Mouse (Mus musculus) liver, postnatal 0 days (tissue): ENCODE data around the gene Rgcc. TPM values are rescaled to one million over a fixed set of nuclear protein-coding genes. Genes with fewer than 3 reads are reported as not detected.
A peak's percentile ranks its signal among the peaks of the same experiment; 100 is the strongest.

Source experiments
- ATAC-seq: fragments of 200-750 bp; cut with Nextera tagmentation; 2 replicates; pipeline ENCODE4 v1.8.0; 2017; ENCODE audit warnings: mild to moderate bottlenecking, moderate library complexity
- DNase-seq: peaks from one replicate; pipeline ENCODE4 v3.0.0-alpha.2; 2016
- H3K27ac ChIP-seq: fragments of 300-500 bp; sonication (generic); 2 replicates; pipeline ENCODE4 v1.5.1; 2014; ENCODE audit warnings: antibody characterized with exemption, moderate library complexity, mild to moderate bottlenecking, low read depth
- H3K27me3 ChIP-seq: fragments of 300-500 bp; sonication (generic); 2 replicates; pipeline ENCODE4 v1.6.1; 2014; ENCODE audit warnings: low read length, control low read depth, mixed read lengths; ENCODE audit not compliant: insufficient read depth
- H3K36me3 ChIP-seq: fragments of 300-500 bp; sonication (generic); replicated peaks from 2 replicates; pipeline ENCODE4 v1.6.1; 2014; ENCODE audit warnings: mild to moderate bottlenecking, control low read depth, low read length, moderate library complexity, mixed read lengths; ENCODE audit not compliant: insufficient read depth
- H3K4me1 ChIP-seq: fragments of 300-500 bp; sonication (generic); 2 replicates; pipeline ENCODE4 v1.6.1; 2014; ENCODE audit warnings: antibody characterized with exemption, mild to moderate bottlenecking, control low read depth; ENCODE audit not compliant: insufficient read depth
- H3K4me2 ChIP-seq: fragments of 300-500 bp; sonication (generic); 2 replicates; pipeline ENCODE4 v1.6.1; 2014; ENCODE audit warnings: low read depth, mild to moderate bottlenecking, low read length, moderate library complexity, mixed read lengths
- H3K4me3 ChIP-seq: fragments of 300-500 bp; sonication (generic); 2 replicates; pipeline ENCODE4 v1.5.1; 2014; ENCODE audit warnings: low read depth, low read length
- H3K9ac ChIP-seq: fragments of 300-500 bp; sonication (generic); replicated peaks from 2 replicates; pipeline ENCODE4 v1.6.1; 2014; ENCODE audit warnings: mild to moderate bottlenecking, moderate library complexity
- H3K9me3 ChIP-seq: fragments of 300-500 bp; sonication (generic); 2 replicates; pipeline ENCODE4 v1.6.1; 2016; ENCODE audit warnings: mild to moderate bottlenecking, control low read depth, low read length, mixed read lengths
- CTCF ChIP-seq: sonication (generic); IDR thresholded peaks from 2 replicates; pipeline ENCODE4 v1.5.1; 2016; ENCODE audit warnings: antibody characterized with exemption, low read depth
- EP300 ChIP-seq: IDR thresholded peaks from 2 replicates; pipeline ENCODE4 v1.6.1; 2016; ENCODE audit warnings: antibody characterized with exemption, low read depth, mild to moderate bottlenecking
- WGBS: fragments of 180-500 bp; shearing (Covaris S2); extraction: QIAGEN DNeasy Blood & Tissue Kit; methylation state at CpG from one replicate; pipeline ENCODE4 v1.1.7; 2014; ENCODE audit not compliant: insufficient replicate concordance; 5-methylcytosine and 5-hydroxymethylcytosine counted together
- polyA plus RNA-seq: library from polyadenylated mRNA; unstranded; fragments of >200 nt; fragmentation: Nextera tagmentation; extraction: Ambion mirVana; gene quantifications from 2 replicates; pipeline ENCODE4 v1.2.1, GENCODE M21; 2015

Rgcc gene
- 98.4 and 102 TPM in 2 replicates for polyA plus RNA-seq

- peak; percentile 98 for DNase-seq
- Histone ChIP-seq H3K4me3 (peak within 1 kb of the TSS; percentile 85), H3K4me2 (peak within 1 kb of the TSS; percentile 95), H3K9me3 (no peaks in the 10 kb centered on the region), H3K27ac (peak within 1 kb of the TSS; percentile 75), H3K27me3 (no peaks in the 10 kb centered on the region), H3K4me1 (peaks cover 51% of the 10 kb centered on the region), H3K36me3 (peaks cover 2% of the 10 kb centered on the region; the same call in 1 of the 2 replicates), H3K9ac (peak within 1 kb of the TSS; percentile 84)
- ATAC-seq: peak; percentile 97
- TF ChIP-seq EP300 (peak; percentile 30; the same call in 1 of the 2 replicates), CTCF (peak; percentile 98)
- under 1% methylated on average over 29 of the region's 34 CpGs for WGBS
These were observed at the start of gene Rgcc for GRCm38 (mm10) chr14:79301466-79301875. Gene Rgcc (minus strand): TSS chr14:79301645.

GRCm38 (mm10) chr14:79346384-79346783 lies 44.9 kb upstream of the Rgcc start:
- no peak overlapping the region for H3K9ac ChIP-seq
- no peaks in the 10 kb centered on the region for H3K4me1 ChIP-seq
- no peak overlapping the region for H3K27ac ChIP-seq
- no peaks in the 10 kb centered on the region for H3K27me3 ChIP-seq
- 95% methylated on average over 3 of the region's 3 CpGs for WGBS
- H3K4me3 ChIP-seq: no peak overlapping the region
- ATAC-seq (no peak), DNase-seq (no peak)
- 0 out of 2 replicates have a peak, but pooled peaks cover 2% of the 10 kb centered on the region for H3K9me3 ChIP-seq
- no peak overlapping the region for H3K4me2 ChIP-seq
- TF ChIP-seq EP300 (no peak), CTCF (no peak)
- peaks cover 53% of the 10 kb centered on the region for H3K36me3 ChIP-seq

- ATAC-seq (no peak), DNase-seq (no peak)
- Histone ChIP-seq H3K36me3 (peaks cover 39% of the 10 kb centered on the region), H3K4me3 (no peak overlapping the region), H3K4me2 (no peak overlapping the region), H3K9ac (no peak overlapping the region), H3K9me3 (no peaks in the 10 kb centered on the region), H3K27ac (no peak overlapping the region), H3K27me3 (no peaks in the 10 kb centered on the region), H3K4me1 (peaks cover 14% of the 10 kb centered on the region)
- TF ChIP-seq CTCF (no peak), EP300 (no peak)
- WGBS: 79% methylated on average over 3 of the region's 3 CpGs
These were observed 34.2 kb upstream of the Rgcc start for GRCm38 (mm10) chr14:79335613-79336012.

GRCm38 (mm10) chr14:79331936-79332335 lies 30.5 kb upstream of the Rgcc start:
- H3K27me3 ChIP-seq: no peaks in the 10 kb centered on the region
- no peak overlapping the region for H3K4me3 ChIP-seq
- H3K27ac ChIP-seq: peak overlapping the region; percentile 34
- H3K4me2 ChIP-seq: peak overlapping the region; percentile 69
- H3K9me3 ChIP-seq: no peaks in the 10 kb centered on the region
- DNase-seq (no peak), ATAC-seq (no peak)
- WGBS: 54% methylated on average over 7 of the region's 7 CpGs
- peaks cover 15% of the 10 kb centered on the region for H3K36me3 ChIP-seq
- no peak for TF ChIP-seq CTCF
- no peak for TF ChIP-seq EP300
- peaks cover 14% of the 10 kb centered on the region for H3K4me1 ChIP-seq
- no peak overlapping the region for H3K9ac ChIP-seq

- no peak overlapping the region for H3K27ac ChIP-seq
- no peaks in the 10 kb centered on the region for H3K27me3 ChIP-seq
- peak; percentile 91 for ATAC-seq
- H3K4me2 ChIP-seq: peak overlapping the region; percentile 69
- TF ChIP-seq CTCF (no peak), EP300 (no peak)
- 0 out of 2 replicates have a peak overlapping the region, but pooled peaks have one; percentile 33 for H3K9ac ChIP-seq
- WGBS: 23% methylated on average over 16 of the region's 16 CpGs
- H3K9me3 ChIP-seq: no peaks in the 10 kb centered on the region
- peaks cover 6% of the 10 kb centered on the region for H3K36me3 ChIP-seq
- H3K4me1 ChIP-seq: peaks cover 14% of the 10 kb centered on the region
- peak overlapping the region; percentile 30 for H3K4me3 ChIP-seq
- peak; percentile 61 for DNase-seq
These were observed 29.6 kb upstream of the Rgcc start for GRCm38 (mm10) chr14:79330944-79331561.

GRCm38 (mm10) chr14:79327033-79327432 lies 25.6 kb upstream of the Rgcc start:
- H3K27ac ChIP-seq: no peak overlapping the region
- no peak overlapping the region for H3K4me2 ChIP-seq
- H3K4me3 ChIP-seq: no peak overlapping the region
- 23% methylated on average over 5 of the region's 5 CpGs for WGBS
- no peaks in the 10 kb centered on the region for H3K27me3 ChIP-seq
- peak; percentile 77 for TF ChIP-seq CTCF
- TF ChIP-seq EP300: no peak
- no peak overlapping the region for H3K9ac ChIP-seq
- ATAC-seq (no peak; the same call in 1 of the 2 replicates), DNase-seq (peak; percentile 57)
- H3K9me3 ChIP-seq: no peaks in the 10 kb centered on the region
- peaks cover 12% of the 10 kb centered on the region for H3K4me1 ChIP-seq
- H3K36me3 ChIP-seq: no peaks in the 10 kb centered on the region
